Mouse (Mus musculus) spleen, postnatal 14 days (tissue): Measurements from ENCODE around the gene Cldn14.

Experiments
- DNase-seq, 2 experiments: peaks; one replicate each; pipeline ENCODE4 v3.0.0; 2021 to 2022; ENCODE audit warnings: low spot score in 2 of 2

The Cldn14 gene

GRCm38 (mm10) chr16:93912808-93913207 lies 95.8 kb downstream of the Cldn14 start:
- no peak for DNase-seq

GRCm38 (mm10) chr16:93912158-93912557 lies 96.5 kb downstream of the Cldn14 start:
- no peak for DNase-seq

- no peak for DNase-seq
These were observed 97.6 kb downstream of the Cldn14 start for GRCm38 (mm10) chr16:93910735-93911665.

DNA sequence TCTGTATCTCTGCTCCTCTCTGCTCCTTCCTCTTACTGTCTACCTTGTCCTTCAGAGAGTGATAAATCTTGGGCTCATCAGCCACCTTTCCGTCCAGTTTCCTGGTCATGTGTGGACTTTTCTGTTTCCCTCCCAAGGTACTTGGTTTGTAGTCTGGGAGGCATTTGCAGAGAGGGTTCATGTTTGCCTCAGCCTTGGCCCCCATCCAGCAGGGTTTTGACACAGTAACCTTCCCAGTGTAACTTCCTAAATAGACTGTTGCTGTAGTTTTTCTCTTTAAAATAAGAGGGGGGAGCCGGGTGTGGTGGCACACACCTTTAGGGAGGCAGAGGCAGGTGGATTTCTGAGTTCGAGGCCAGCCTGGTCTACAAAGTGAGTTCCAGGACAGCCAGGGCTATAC lies 98.7 kb downstream of the Cldn14 start:
- no peak for DNase-seq

- DNase-seq: no peak
These were observed 100.4 kb downstream of the Cldn14 start for GRCm38 (mm10) chr16:93908196-93908595.

- DNase-seq: no peak
These were observed 100.9 kb downstream of the Cldn14 start for GRCm38 (mm10) chr16:93907761-93908160.

GRCm38 (mm10) chr16:93906156-93907014 lies 102.3 kb downstream of the Cldn14 start:
- DNase-seq: peak; percentile 35 to 50

DNA sequence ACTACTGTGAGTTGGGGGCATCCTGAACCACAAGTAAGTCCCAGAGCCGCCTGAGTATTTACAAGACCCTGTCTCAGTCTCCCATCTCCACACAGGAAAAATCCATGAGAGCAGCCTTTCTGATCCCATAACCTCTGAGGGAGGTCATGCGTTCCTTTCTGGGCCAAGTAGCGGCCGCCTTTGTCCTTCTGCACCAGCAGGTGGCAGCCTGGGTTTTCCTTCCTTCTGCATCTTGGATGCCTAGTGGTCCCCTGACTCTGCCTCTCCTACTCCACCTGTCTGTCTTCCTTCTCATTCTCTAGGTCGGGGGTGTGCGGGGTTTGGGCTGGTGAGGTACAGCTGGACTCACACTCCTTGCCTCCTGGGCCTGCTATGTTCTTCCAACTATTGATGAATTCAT lies 105.6 kb downstream of the Cldn14 start:
- DNase-seq: no peak

DNA sequence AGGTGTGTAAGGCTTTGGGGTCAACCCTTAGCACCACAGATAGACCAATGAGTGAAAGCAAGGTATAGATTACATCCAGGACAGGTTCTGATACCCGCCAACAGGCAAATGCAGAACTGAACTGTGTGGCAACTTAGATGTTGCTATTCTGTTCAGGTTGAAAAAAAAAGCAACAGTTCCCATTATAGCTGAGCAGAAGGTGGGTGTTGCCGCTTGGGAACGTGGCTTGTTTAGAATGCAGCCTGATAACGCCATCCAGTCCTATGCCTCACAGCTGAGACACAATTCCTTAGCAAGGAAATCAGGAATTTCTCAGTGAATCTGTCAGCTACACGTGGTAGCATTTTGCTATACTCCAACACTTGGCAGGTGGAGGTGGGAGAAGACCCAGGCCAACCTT lies 115.4 kb downstream of the Cldn14 start:
- no peak for DNase-seq

- DNase-seq: no peak
These were observed 117.6 kb downstream of the Cldn14 start for GRCm38 (mm10) chr16:93890948-93891604.

DNA sequence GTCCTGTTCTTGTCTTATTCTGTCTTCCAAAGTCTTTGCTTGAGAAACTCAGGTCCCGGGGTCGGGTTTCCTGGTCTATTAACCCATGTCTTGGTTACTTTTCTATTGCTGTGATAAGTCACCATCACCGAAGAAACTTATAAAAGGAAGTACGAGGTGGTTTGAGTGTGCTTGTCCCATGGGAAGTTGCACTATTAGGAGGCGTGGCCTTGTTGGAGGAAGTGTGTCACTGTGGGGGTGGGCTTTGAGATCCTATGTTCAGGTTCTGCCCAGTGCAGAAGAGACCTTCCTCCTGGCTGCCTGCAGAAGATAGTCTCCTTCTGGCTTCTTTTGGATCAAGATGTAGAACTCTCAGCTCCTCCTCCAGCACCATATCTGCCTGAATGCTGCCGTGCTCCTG lies 120.2 kb downstream of the Cldn14 start:
- no peak for DNase-seq

DNA sequence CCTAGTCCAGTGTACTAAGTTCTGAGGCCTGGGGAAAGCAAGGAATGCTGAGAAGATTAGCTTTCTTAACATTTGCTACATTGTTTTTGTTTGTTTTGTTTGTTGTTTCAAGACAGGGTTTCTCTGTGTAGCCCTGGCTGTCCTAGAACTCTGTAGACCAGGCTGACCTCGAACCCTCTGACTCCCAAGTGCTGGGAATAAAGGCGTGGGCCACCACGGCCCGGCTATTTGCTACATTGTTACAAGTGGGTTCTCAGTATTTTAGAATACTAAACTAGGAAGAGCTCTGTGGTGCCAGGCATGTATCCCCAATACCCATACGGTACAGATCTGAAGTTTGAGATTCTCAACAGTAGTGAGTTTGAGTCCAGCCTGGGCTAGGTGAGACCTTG lies 123.9 kb downstream of the Cldn14 start:
- no peak for DNase-seq

DNA sequence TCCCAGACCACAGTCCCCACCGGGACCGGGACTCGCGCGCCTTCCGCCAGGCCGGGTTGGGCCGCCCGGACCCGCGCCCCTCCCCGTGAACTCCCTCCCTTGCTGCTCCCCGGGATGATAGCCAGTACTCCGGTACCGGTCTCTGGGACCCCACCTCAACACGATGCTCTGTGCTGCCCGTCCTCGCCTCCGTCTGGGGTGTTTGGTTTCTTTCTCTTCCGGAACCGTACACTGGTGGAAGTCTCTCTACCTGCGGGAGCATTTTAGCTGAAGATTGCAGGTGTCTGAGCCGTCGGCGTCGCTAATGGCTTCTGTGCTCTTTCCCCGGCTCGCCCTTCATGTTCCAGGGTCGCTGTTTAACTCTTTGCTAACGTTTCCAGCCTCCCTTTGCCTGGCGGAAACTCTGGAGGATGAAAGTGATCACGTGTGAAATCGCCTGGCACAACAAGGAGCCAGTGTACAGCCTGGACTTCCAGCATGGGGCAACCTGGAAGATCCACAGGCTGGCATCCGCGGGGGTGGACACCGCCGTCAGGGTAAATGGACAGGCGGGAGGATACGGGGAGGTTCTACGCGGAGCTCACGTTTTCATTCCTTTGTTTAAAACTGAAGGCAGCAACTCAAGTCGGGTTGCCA lies 124.4 kb downstream of the Cldn14 start:
- no peak for DNase-seq

- DNase-seq: peak; percentile 99
These were observed 125.1 kb downstream of the Cldn14 start, which contains the start of gene Chaf1b for GRCm38 (mm10) chr16:93883423-93884085. Gene Chaf1b, plus strand, starts transcription at chr16:93883901.

GRCm38 (mm10) chr16:93877612-93878380 lies 130.8 kb downstream of the Cldn14 start:
- no peak for DNase-seq

GRCm38 (mm10) chr16:93874841-93875240 lies 133.8 kb downstream of the Cldn14 start:
- no peak for DNase-seq
